Mouse (Mus musculus): ENCODE results near the gene Dct.

Gene Dct

GRCm38 (mm10) chr14:118042066-118042762 lies 9.8 kb downstream of the Dct start:
- DNase-seq, result no peak

GRCm38 (mm10) chr14:118040550-118041250 lies 11.3 kb downstream of the Dct start:
- no peak for DNase-seq

GRCm38 (mm10) chr14:118039074-118039473 lies 13.0 kb downstream of the Dct start:
- no peak for DNase-seq

- no peak for DNase-seq
Observed at GRCm38 (mm10) chr14:118027564-118027963, 24.5 kb downstream of the Dct start.

GRCm38 (mm10) chr14:118021867-118022543 lies 30.0 kb downstream of the Dct start:
- no peak for DNase-seq

- no peak for DNase-seq
Observed at GRCm38 (mm10) chr14:118019314-118019713, 32.7 kb downstream of the Dct start.

GRCm38 (mm10) chr14:118013237-118013636 lies 38.8 kb downstream of the Dct start:
- no peak for DNase-seq

- DNase-seq, result no peak
Observed at GRCm38 (mm10) chr14:118009541-118009940, 42.5 kb downstream of the Dct start.

- no peak for DNase-seq
Observed at GRCm38 (mm10) chr14:118005697-118006096, 46.3 kb downstream of the Dct start.

- DNase-seq, result no peak
Observed at GRCm38 (mm10) chr14:118004434-118004833, 47.6 kb downstream of the Dct start.

GRCm38 (mm10) chr14:117993845-117994244 lies 58.2 kb downstream of the Dct start:
- no peak for DNase-seq

- DNase-seq, result no peak
Observed at GRCm38 (mm10) chr14:117992600-117993256, 59.3 kb downstream of the Dct start.

GRCm38 (mm10) chr14:117990203-117990602 lies 61.8 kb downstream of the Dct start:
- no peak for DNase-seq

- DNase-seq, result no peak
Observed at GRCm38 (mm10) chr14:117988444-117988843, 63.6 kb downstream of the Dct start.

- DNase-seq, result no peak
Observed at GRCm38 (mm10) chr14:117981532-117981931, 70.5 kb downstream of the Dct start.

- no peak for DNase-seq
Observed at GRCm38 (mm10) chr14:117972576-117972975, 79.5 kb downstream of the Dct start.

Measured in B cell, adult 2 months (primary cell).